Mouse (Mus musculus) stomach, postnatal 0 days (tissue): ENCODE results near the gene Krt39. TPM values are rescaled to one million over a fixed set of nuclear protein-coding genes. Genes with fewer than 3 reads are reported as not detected.
A peak's percentile ranks its signal among the peaks of the same experiment; 100 is the strongest.

Experiments
- ATAC-seq: fragments of 200-750 bp; cut with Nextera tagmentation; 2 replicates; pipeline ENCODE4 v1.8.0; 2017; ENCODE audit not compliant: low FRiP score, low TSS enrichment
- DNase-seq: peaks from one replicate; pipeline ENCODE4 v3.0.0-alpha.2; 2016; ENCODE audit warnings: low spot score
- H3K27ac ChIP-seq: fragments of 300-500 bp; sonication (generic); replicated peaks from 2 replicates; pipeline ENCODE4 v1.5.1; 2014; ENCODE audit warnings: mild to moderate bottlenecking, control low read depth
- H3K27me3 ChIP-seq: fragments of 300-500 bp; sonication (generic); 2 replicates; pipeline ENCODE4 v1.6.1; 2014; ENCODE audit warnings: low read length; ENCODE audit not compliant: control insufficient read depth, insufficient read depth
- H3K36me3 ChIP-seq: fragments of 300-500 bp; sonication (generic); 2 replicates; pipeline ENCODE4 v1.6.1; 2014; ENCODE audit warnings: low read length, mixed read lengths; ENCODE audit not compliant: control insufficient read depth, insufficient read depth
- H3K4me1 ChIP-seq: fragments of 300-500 bp; sonication (generic); replicated peaks from 2 replicates; pipeline ENCODE4 v1.6.1; 2014; ENCODE audit warnings: antibody characterized with exemption; ENCODE audit not compliant: control insufficient read depth, insufficient read depth
- H3K4me2 ChIP-seq: fragments of 300-500 bp; sonication (generic); replicated peaks from 2 replicates; pipeline ENCODE4 v1.6.1; 2014; ENCODE audit warnings: low read depth, mild to moderate bottlenecking, control low read depth, moderate library complexity
- H3K4me3 ChIP-seq: fragments of 300-500 bp; sonication (generic); 2 replicates; pipeline ENCODE4 v1.5.1; 2014; ENCODE audit warnings: low read depth, low read length, control low read depth
- H3K9ac ChIP-seq: fragments of 300-500 bp; sonication (generic); 2 replicates; pipeline ENCODE4 v1.6.1; 2014; ENCODE audit warnings: mild to moderate bottlenecking, low read length, control low read depth, mixed read lengths
- H3K9me3 ChIP-seq: fragments of 300-500 bp; sonication (generic); 2 replicates; pipeline ENCODE4 v1.6.1; 2016; ENCODE audit warnings: low read length; ENCODE audit not compliant: control insufficient read depth
- CTCF ChIP-seq: IDR thresholded peaks from 2 replicates; pipeline ENCODE4 v1.5.1; 2016; ENCODE audit warnings: antibody characterized with exemption, low read depth, mild to moderate bottlenecking, moderate library complexity
- EP300 ChIP-seq: optimal IDR thresholded peaks from 2 replicates; pipeline ENCODE3; 2016; ENCODE audit warnings: antibody characterized with exemption
- WGBS: fragments of 180-500 bp; shearing (Covaris S2); extraction: QIAGEN DNeasy Blood & Tissue Kit; methylation state at CpG from one replicate; pipeline ENCODE4 v1.1.7; 2014; 5-methylcytosine and 5-hydroxymethylcytosine counted together
- polyA plus RNA-seq: library from polyadenylated mRNA; unstranded; fragments of >200 nt; fragmentation: Nextera tagmentation; extraction: Ambion mirVana; gene quantifications from 2 replicates; pipeline ENCODE4 v1.2.1, GENCODE M21; 2015

The Krt39 gene
- polyA plus RNA-seq, 1 experiment from 2014 or later, result 0.07 TPM

GRCm38 (mm10) chr11:99496460-99496859, 24.7 kb downstream of the Krt39 start:
- Histone ChIP-seq H3K4me1 (no peaks in the 10 kb centered on the region), H3K4me3 (no peak overlapping the region), H3K4me2 (no peak overlapping the region), H3K27me3 (no peaks in the 10 kb centered on the region), H3K36me3 (no peaks in the 10 kb centered on the region), H3K27ac (0 out of 2 replicates have a peak overlapping the region, but pooled peaks have one; percentile 31), H3K9me3 (no peaks in the 10 kb centered on the region), H3K9ac (no peak overlapping the region)
- DNase-seq (peak; percentile 74), ATAC-seq (peak; percentile 88)
- 51% methylated on average over 4 of the region's 4 CpGs for WGBS
- TF ChIP-seq EP300 (no peak), CTCF (no peak)

DNA sequence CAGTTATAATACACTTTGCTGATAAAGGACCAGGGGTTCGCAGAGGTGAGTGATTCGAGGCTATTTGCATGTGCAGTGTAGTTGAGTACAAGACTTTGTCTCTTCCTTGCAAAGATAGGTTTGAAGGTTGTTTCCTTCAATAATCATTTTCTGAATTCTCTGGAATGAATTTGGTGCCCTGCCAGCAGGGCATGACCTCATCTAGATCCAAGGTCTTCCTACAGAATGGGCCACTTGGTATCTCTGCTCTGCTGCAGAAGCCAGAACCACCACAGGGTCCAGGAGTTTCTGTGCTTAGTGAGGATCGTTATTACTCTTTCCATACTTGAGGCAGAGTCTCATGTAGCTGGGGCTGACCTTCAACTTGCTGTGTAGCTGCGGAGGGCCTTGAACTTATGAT, 26.4 kb downstream of the Krt39 start:
- no peak overlapping the region for H3K27ac ChIP-seq
- H3K4me3 ChIP-seq, result no peak overlapping the region
- 82% methylated on average over 4 of the region's 4 CpGs for WGBS
- no peaks in the 10 kb centered on the region for H3K9me3 ChIP-seq
- H3K27me3 ChIP-seq, result no peaks in the 10 kb centered on the region
- H3K36me3 ChIP-seq, result no peaks in the 10 kb centered on the region
- DNase-seq (no peak), ATAC-seq (no peak)
- no peak overlapping the region for H3K4me2 ChIP-seq
- no peak for TF ChIP-seq CTCF
- no peak for TF ChIP-seq EP300
- no peak overlapping the region for H3K9ac ChIP-seq
- no peaks in the 10 kb centered on the region for H3K4me1 ChIP-seq

DNA sequence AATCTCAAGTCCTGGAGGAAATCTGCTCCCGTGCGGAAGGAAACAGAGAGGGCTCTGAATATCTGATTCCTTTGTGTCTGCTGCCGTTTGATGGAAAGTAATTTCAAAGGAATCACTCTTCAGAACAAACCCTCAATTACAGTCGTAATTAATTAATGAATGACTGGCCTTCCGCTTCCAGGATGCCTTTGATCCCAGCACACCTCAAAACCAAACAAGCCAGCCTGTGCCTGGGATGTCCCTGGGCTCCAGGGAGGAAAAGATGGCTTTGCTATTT, 27.6 kb downstream of the Krt39 start:
- no peak for ATAC-seq
- DNase-seq, result peak; percentile 30

DNA sequence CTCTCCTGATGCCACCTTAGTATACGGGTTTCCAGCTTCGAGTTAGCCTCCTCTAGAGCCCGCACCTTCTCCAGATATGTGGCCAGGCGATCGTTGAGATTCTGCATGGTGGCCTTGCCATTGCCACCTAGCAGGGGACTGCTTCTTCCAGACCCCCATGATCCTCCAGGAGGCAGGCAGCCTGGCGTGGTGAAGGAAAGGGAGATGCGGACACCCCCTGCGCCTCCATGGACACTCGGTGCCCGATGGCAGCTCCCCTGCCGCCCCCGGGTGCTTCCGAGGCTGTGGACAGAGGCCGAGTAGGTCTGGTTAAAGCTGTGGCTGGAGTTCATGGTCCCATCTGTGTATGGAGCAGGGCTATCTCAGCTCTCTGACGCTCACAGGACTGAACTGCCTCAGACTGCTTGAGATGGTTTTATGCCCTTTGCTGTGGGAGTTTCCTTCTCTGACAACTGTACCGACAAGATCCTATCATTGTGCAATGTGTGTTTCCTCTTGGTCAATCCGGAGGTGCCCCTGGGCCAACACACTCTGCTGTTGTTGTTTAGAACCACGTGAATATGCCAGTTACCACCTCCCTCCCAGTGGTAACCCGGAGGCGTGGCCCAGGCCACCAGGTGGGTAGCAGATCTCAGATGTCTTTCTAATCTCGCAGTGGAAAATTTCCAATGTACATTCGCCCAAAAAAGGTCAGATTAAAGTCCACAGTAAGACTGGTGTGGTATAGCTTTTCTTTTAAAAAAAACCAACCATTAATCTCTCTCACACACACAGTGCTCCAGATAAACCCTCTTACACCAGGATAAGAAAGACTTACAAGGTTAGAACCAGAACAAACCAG, 28.2 kb downstream of the Krt39 start, which contains the start of gene Krt23:
Gene Krt23 (minus strand): TSS at position 405 of the 841 bp plus-strand sequence.
- Histone ChIP-seq H3K4me2 (peak within 1 kb of the TSS; percentile 52), H3K9me3 (no peaks in the 10 kb centered on the region), H3K4me3 (peak within 1 kb of the TSS; percentile 40), H3K4me1 (no peaks in the 10 kb centered on the region), H3K27ac (peak within 1 kb of the TSS; percentile 96), H3K9ac (peak within 1 kb of the TSS; percentile 64), H3K36me3 (no peaks in the 10 kb centered on the region), H3K27me3 (no peaks in the 10 kb centered on the region)
- TF ChIP-seq EP300, result no peak
- TF ChIP-seq CTCF, result no peak
- peak; percentile 84 for DNase-seq
- WGBS, result 64% methylated on average over 22 of the region's 22 CpGs
- ATAC-seq, result peak; percentile 82

More for the DNA sequence above, 27.6 kb downstream of the Krt39 start:
- H3K36me3 ChIP-seq, result no peaks in the 10 kb centered on the region
- no peak overlapping the region for H3K9ac ChIP-seq
- no peaks in the 10 kb centered on the region for H3K9me3 ChIP-seq
- no peaks in the 10 kb centered on the region for H3K4me1 ChIP-seq
- H3K27me3 ChIP-seq, result no peaks in the 10 kb centered on the region
- no peak for TF ChIP-seq CTCF
- TF ChIP-seq EP300, result no peak
- WGBS, result 25% methylated on average over 5 of the region's 5 CpGs
- no peak overlapping the region for H3K4me2 ChIP-seq
- no peak overlapping the region for H3K4me3 ChIP-seq
- peak overlapping the region; percentile 96 for H3K27ac ChIP-seq

GRCm38 (mm10) chr11:99491040-99491439, 30.1 kb downstream of the Krt39 start:
- Histone ChIP-seq H3K4me1 (no peaks in the 10 kb centered on the region), H3K4me2 (peak overlapping the region; percentile 52), H3K9me3 (no peaks in the 10 kb centered on the region), H3K9ac (no peak overlapping the region), H3K27ac (peak overlapping the region; percentile 96), H3K4me3 (peak overlapping the region; percentile 40), H3K27me3 (no peaks in the 10 kb centered on the region), H3K36me3 (no peaks in the 10 kb centered on the region)
- DNase-seq (no peak), ATAC-seq (no peak)
- TF ChIP-seq CTCF, result no peak
- TF ChIP-seq EP300, result no peak
- 45% methylated on average over 8 of the region's 8 CpGs for WGBS

DNA sequence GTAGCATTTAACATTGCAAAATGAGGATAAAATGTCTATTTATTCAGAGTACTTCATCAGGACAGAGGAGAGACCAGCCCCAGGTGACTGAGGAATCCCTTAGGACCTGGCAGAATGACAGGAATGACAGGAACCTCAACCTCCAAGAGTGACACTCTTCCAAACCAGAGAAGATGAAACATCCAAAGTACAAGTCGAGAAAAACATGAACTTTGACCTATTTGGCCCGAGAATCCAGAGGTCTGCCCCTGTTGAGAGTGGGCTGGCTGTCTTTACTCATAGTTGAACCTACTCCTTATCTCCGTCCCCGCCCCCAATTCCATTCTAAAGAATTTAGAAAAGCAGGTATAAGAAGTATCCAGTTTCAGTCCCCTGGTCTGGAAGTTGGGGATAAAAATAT, 30.5 kb downstream of the Krt39 start:
- no peak for TF ChIP-seq EP300
- no peak for TF ChIP-seq CTCF
- no peaks in the 10 kb centered on the region for H3K9me3 ChIP-seq
- WGBS, result 23% methylated on average over 4 of the region's 4 CpGs
- no peaks in the 10 kb centered on the region for H3K27me3 ChIP-seq
- no peak for ATAC-seq
- no peaks in the 10 kb centered on the region for H3K36me3 ChIP-seq
- peak overlapping the region; percentile 40 for H3K4me3 ChIP-seq
- H3K4me2 ChIP-seq, result peak overlapping the region; percentile 52
- H3K27ac ChIP-seq, result peak overlapping the region; percentile 96
- no peak for DNase-seq
- no peak overlapping the region for H3K9ac ChIP-seq
- no peaks in the 10 kb centered on the region for H3K4me1 ChIP-seq
